In genomic region chr12:83372290-83372689, GRCm38 (mm10) we compare ENCODE assay signal across 19 mouse cellular contexts.
"Had no signal": no experiment of that assay in that cellular context is flagged by ENCODE, and none has a peak within 500 bp of the region (broad histone marks: within the 10 kb centered on the region; RNA-seq: fewer than 3 reads in every experiment).

No protein-coding gene starts in this region.

- H3K4me3 ChIP-seq: limb, embryonic 12.5 days; limb, embryonic 15.5 days; liver, embryonic 15.5 days; lung, embryonic 15.5 days; megakaryocyte, embryonic 14.5 days; midbrain, embryonic 10.5 days; midbrain, embryonic 13.5 days; myocyte; neural tube, embryonic 13.5 days had no signal

- DNase-seq: kidney, adult 2 months; left cerebral cortex, postnatal 4 days; lung, adult 18-20 months; lung, postnatal 10 days; lung, postnatal 36 days; retina, postnatal 1 day; right cerebral cortex, postnatal 4 days; thymus, postnatal 25 days had no signal

- H3K27ac ChIP-seq: kidney, postnatal 0 days; limb, embryonic 12.5 days; limb, embryonic 15.5 days; liver, embryonic 15.5 days; lung, embryonic 15.5 days; midbrain, embryonic 10.5 days; midbrain, embryonic 13.5 days; neural tube, embryonic 13.5 days; stomach, postnatal 0 days had no signal
